Mouse (Mus musculus) macrophage (primary cell): ENCODE results near the gene Hes3. TPM values are rescaled to one million over a fixed set of nuclear protein-coding genes. Genes with fewer than 3 reads are reported as not detected.

ENCODE experiments used
- H3K27ac ChIP-seq: fragments of 350-480 bp; formaldehyde crosslinking; 2 replicates; pipeline ENCODE4 v1.9.0; 2021
- H3K36me3 ChIP-seq: fragments of 350-480 bp; formaldehyde crosslinking; 2 replicates; pipeline ENCODE4 v1.9.0; 2021; ENCODE audit errors: inconsistent target
- H3K4me3 ChIP-seq: fragments of 350-480 bp; formaldehyde crosslinking; 2 replicates; pipeline ENCODE4 v1.9.0; 2021; ENCODE audit errors: inconsistent target
- H3K79me2 ChIP-seq: fragments of 350-480 bp; formaldehyde crosslinking; 2 replicates; pipeline ENCODE4 v1.9.0; 2021; ENCODE audit errors: inconsistent target
- WGBS: methylation state at CpG from one replicate; pipeline ENCODE4 v1.1.7; 2026; ENCODE audit warnings: inconsistent platforms; ENCODE audit not compliant: missing documents; 5-methylcytosine and 5-hydroxymethylcytosine counted together
- polyA plus RNA-seq: library from polyadenylated mRNA; stranded (reverse); fragments of 250-400 nt; gene quantifications from 3 replicates; pipeline ENCODE4 v1.2.4, GENCODE M21; 2018; ENCODE audit warnings: inconsistent platforms

Gene Hes3
- polyA plus RNA-seq, 1 experiment from 2014 or later = not detected

DNA sequence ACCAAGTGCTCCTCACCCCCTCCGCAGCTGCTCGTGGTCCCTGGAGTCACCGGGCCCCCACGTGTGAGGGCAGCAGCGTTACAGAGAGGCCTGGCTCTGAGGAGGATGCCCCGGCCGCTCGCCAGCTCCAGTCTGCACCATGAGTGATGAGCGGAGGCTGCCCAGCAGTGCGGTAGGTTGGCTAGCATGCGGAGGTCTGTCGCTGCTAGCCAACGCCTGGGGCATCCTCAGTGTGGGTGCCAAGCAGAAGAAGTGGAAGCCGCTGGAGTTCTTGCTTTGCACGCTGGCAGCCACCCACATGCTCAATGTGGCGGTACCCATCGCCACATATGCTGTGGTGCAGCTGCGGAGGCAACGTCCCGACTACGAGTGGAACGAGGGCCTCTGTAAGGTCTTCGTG lies 12.5 kb downstream of the Hes3 start:
- Histone ChIP-seq H3K36me3 (no peaks in the 10 kb centered on the region), H3K27ac (no peak overlapping the region), H3K4me3 (no peak overlapping the region), H3K79me2 (no peaks in the 10 kb centered on the region)
- 89% methylated on average over 22 of the region's 23 CpGs for WGBS

GRCm38 (mm10) chr4:152277916-152278315 lies 13.5 kb downstream of the Hes3 start:
- H3K79me2 ChIP-seq = no peaks in the 10 kb centered on the region
- no peak overlapping the region for H3K4me3 ChIP-seq
- no peak overlapping the region for H3K27ac ChIP-seq
- H3K36me3 ChIP-seq = no peaks in the 10 kb centered on the region
- whole genome bisulfite sequencing = 73% methylated on average over 2 of the region's 2 CpGs

DNA sequence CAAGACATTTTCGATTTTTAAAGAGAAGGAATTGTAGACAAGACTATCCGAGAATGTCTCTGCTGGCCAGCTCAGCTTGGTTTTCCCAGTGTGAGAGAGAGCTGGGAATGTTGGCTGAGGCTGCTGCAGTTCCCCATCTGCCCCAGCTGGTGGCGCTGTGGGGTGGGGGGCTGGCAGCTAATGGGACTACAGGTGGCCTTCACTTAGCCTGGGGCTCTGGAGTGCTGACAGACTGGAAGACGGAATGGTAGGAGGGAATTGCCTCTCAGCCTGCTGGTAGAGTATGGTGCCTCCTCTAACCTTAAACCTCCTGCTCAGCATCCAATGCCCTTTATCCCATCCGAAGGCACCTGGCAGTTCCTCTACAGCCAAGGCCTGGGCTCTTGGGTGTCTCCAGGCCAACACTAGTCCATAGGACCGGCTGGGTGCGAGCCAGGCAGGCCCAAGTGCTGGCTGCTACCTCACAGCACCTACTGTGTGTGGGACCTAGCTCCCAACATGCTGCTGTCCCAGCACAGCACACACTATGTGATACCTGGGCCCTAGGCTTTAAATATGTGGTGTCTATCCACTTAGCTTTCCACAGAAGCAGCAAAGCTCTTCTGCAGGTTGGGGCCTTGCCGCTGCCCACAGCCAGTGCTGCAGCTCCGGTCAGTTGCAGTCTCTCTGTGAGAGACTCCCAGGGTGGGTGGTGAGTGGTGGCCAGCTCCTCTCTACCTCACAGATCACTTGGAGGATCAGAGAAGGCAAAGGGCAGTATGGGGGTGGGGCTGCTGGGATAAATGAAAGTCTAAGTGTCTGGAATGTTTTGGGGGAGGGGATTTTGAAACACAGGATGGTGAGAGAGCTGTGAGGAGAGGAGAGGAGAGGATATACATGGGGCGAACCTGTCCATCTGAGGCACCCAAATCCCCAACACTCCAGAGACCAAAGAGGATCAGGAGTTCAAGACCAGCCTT lies 14.8 kb downstream of the Hes3 start:
- Histone ChIP-seq H3K36me3 (no peaks in the 10 kb centered on the region), H3K4me3 (no peak overlapping the region)
- WGBS = 64% methylated on average over 9 of the region's 10 CpGs

DNA sequence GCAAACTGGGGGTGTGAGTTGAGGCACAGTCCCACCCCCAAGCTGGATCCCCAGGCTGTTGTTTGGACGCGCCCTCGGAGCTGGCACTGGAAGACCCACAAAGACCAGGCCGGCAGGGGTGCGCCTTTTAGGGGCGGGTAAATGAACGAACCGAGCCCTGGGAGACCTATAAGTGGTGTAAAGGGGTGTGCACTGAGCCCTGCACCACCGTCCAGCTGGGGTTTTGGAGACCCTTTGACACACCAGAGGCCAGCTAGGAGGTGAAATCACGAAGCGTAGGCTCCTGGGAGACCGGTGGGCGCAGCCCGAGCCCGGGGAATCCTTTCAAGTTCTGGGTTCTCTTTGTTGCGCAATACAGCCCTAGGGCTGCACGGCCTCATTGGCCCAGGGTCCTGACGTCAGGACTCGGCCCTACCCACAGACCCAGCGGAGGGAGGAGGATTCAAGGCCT lies 16.8 kb downstream of the Hes3 start:
- whole genome bisulfite sequencing = 7% methylated on average over 20 of the region's 20 CpGs
- Histone ChIP-seq H3K27ac (no peak overlapping the region), H3K4me3 (no peak overlapping the region), H3K79me2 (no peaks in the 10 kb centered on the region), H3K36me3 (no peaks in the 10 kb centered on the region)

More for the DNA sequence above, 14.8 kb downstream of the Hes3 start:
- Histone ChIP-seq H3K27ac (no peak overlapping the region), H3K79me2 (no peaks in the 10 kb centered on the region)

- 11% methylated on average over 42 of the region's 48 CpGs for WGBS
- H3K4me3 ChIP-seq = no peak within 1 kb of the TSS
- H3K27ac ChIP-seq = no peak within 1 kb of the TSS
- no peaks in the 10 kb centered on the region for H3K79me2 ChIP-seq
- no peaks in the 10 kb centered on the region for H3K36me3 ChIP-seq
Observed at GRCm38 (mm10) chr4:152273621-152274236, 17.7 kb downstream of the Hes3 start, which contains the start of gene Gpr153. Gene Gpr153 (plus strand): TSS chr4:152274232.

DNA sequence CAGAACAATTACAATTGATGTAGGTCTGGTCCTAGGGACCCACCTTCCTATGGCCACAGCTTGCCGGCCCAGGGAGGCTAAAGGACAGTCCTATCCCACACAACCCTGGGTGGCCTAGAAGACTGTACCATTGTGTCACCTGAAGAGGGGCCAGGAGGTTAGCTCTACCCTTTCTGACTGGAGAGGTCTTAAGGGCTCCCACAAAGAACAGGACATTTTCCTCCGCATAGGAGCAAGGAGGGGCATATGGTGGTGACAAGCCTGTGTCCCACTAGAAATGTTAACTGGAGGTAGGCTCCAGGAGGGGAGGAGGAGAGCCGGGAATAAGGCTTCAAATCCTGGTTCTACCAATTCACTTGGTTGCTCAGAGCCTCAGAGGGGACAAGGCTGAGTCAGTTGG lies 18.3 kb downstream of the Hes3 start:
- Histone ChIP-seq H3K4me3 (no peak overlapping the region), H3K36me3 (no peaks in the 10 kb centered on the region), H3K79me2 (no peaks in the 10 kb centered on the region), H3K27ac (no peak overlapping the region)
- 79% methylated on average over 3 of the region's 3 CpGs for WGBS

DNA sequence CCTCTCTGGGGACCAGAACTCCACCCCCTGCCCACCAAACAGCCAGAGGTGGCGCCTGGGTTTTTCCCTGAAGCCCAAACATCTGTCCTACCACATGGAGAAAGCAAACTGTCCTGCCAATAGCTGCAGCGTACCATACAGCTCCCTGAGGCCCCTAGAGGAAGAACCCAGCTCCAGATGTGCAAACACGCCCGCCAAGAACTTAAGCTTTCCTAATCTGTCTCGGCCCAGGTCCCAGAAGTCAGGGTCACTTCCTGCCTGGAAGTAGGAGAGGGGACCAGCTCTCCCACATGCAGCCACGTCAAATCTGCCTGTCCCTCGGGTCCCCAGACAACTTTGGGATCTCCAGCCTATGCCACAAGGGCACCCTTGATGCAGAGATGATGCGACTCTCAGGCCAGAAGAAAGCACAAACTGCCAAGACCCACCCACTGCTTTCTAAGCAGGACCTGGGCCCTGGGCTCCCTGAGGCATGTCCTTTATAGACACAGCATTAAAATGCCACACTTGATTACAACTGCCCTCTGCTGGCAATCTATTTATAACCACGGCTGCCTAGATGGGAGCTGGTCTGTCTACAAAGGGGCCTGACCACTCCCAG lies 18.9 kb downstream of the Hes3 start:
- 79% methylated on average over 9 of the region's 9 CpGs for WGBS
- no peak overlapping the region for H3K4me3 ChIP-seq
- H3K27ac ChIP-seq = no peak overlapping the region
- no peaks in the 10 kb centered on the region for H3K79me2 ChIP-seq
- no peaks in the 10 kb centered on the region for H3K36me3 ChIP-seq

GRCm38 (mm10) chr4:152272006-152272405 lies 19.5 kb downstream of the Hes3 start:
- 94% methylated on average over 7 of the region's 7 CpGs for WGBS
- Histone ChIP-seq H3K79me2 (no peaks in the 10 kb centered on the region), H3K36me3 (no peaks in the 10 kb centered on the region), H3K4me3 (no peak overlapping the region), H3K27ac (no peak overlapping the region)

DNA sequence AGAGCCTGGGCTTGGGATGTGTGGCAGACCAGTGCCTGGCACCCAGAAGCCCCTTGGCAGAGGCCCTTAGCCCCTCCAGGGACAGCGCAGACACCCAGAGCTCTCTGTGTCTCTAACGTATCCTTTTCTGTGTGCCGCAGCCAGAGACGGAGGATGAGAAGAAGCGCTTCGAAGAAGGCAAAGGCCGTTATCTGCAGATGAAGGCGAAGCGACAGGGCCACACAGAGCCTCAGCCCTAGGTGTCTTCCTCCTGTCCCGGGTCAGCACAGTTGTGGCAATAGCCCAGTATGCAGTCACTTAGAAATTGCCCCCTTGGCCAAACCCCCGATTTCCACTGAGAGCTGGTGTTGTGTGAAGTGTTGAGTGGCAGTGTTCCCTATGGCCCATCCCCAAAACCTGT lies 20.1 kb downstream of the Hes3 start:
- no peak overlapping the region for H3K4me3 ChIP-seq
- H3K27ac ChIP-seq = no peak overlapping the region
- no peaks in the 10 kb centered on the region for H3K79me2 ChIP-seq
- WGBS = 93% methylated on average over 11 of the region's 11 CpGs
- no peaks in the 10 kb centered on the region for H3K36me3 ChIP-seq

- H3K79me2 ChIP-seq = no peaks in the 10 kb centered on the region
- WGBS = 97% methylated on average over 9 of the region's 9 CpGs
- H3K27ac ChIP-seq = no peak overlapping the region
- no peaks in the 10 kb centered on the region for H3K36me3 ChIP-seq
- no peak overlapping the region for H3K4me3 ChIP-seq
Observed at GRCm38 (mm10) chr4:152270599-152270998, 20.9 kb downstream of the Hes3 start.

DNA sequence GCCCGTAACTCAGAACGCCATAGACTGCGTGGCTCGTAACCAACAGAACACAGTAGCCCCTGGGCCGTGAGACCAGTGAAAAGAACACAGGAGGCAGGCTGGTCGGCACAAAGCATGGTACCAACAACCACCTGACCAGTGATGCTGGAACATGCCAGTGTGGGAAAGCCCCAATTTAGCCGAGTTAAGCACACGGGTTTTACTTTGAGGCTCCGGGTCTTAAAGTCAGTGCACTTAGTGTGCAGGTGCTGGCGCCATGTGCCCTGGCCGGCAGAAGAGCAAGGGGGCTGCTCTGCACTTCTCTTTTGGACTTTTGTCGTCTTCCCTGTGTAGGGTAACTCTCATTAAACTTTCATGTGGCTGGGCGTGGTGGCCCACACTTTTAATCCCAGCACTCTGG lies 21.5 kb downstream of the Hes3 start:
- Histone ChIP-seq H3K4me3 (no peak overlapping the region), H3K36me3 (no peaks in the 10 kb centered on the region), H3K27ac (no peak overlapping the region), H3K79me2 (no peaks in the 10 kb centered on the region)
- 94% methylated on average over 13 of the region's 13 CpGs for WGBS

DNA sequence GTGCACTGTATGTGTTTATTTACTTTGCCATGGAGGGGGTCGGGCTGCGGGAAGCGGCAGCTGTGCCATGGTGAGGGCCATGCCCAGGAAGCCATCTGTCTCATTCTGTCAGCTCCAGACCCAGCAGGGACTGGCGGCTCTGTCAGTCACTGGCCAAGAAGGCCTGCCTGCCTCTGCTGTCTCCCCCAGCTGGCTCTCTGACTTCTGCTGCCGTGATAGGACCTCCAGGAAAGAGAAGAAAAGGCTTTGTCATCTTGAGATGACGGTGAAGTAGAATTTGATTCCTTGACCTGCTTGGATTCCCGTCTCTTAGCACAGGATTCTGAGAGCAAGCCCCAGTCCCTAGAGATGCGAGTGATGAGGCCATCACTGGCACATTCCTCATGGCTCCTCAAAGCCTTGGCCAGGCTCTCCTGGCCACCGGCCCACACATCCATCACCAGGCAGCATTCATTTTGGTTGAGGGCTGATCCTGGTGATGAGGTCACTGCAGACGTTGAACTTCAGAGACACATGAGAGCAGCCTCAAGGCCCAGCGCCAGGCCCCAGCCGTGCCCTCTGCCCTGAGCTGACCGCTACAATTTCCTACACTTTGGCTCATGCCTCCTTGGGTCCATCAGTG lies 23.6 kb downstream of the Hes3 start:
- no peak overlapping the region for H3K27ac ChIP-seq
- no peaks in the 10 kb centered on the region for H3K36me3 ChIP-seq
- no peaks in the 10 kb centered on the region for H3K79me2 ChIP-seq
- WGBS = 91% methylated on average over 13 of the region's 13 CpGs
- no peak overlapping the region for H3K4me3 ChIP-seq

DNA sequence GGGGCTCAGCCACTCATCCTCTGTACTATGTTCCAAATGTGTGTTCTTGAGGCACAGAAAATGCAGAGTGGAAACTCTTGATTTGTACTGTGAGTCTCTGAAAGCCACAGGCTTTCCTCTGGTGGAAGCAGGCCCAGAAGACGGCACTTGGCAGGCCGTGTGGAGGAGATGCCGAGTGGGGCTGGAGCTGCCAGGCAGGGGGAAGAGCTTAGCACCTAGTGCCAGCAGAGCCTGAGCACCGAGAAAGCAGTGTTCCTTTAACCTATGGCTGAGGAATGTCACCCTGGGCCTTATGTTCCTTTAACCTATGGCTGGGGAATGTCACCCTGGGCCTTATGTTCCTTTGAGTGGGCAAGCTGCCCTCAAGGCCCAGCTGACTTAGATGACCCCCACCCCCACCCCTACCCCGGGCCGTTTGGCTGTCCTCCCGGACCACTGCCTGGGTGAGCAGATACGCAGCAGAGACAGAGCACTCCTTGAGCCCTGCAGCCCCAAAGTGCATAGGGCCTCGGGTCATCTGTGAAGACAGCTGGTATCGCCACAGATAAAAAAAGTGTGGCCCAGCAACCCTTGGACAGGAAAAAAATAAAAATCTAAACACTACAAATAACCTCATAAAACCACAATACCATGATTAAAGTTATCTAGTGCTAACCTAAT lies 25.1 kb downstream of the Hes3 start:
- Histone ChIP-seq H3K27ac (no peak overlapping the region), H3K79me2 (no peaks in the 10 kb centered on the region), H3K36me3 (no peaks in the 10 kb centered on the region), H3K4me3 (no peak overlapping the region)
- 92% methylated on average over 10 of the region's 10 CpGs for WGBS

DNA sequence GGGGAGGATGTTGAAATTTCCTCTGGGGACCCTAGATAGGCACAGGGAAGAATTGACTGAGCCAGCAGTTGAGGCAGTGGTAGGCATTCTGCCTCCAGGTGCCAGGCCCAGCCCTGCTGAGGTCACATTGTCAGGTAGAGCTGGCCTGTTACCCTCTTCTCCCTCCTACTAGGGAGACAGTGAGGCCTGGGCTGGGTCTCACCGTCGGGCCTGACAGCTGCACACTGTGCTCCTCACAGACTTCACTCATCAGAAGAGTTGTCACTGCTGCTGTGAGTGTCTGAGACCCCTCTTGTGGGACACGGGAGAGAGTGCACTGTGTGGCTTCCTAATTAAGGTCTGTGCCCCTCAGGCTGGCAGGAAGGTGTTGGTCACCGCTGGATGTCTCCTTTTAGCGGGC lies 25.7 kb downstream of the Hes3 start:
- no peak overlapping the region for H3K27ac ChIP-seq
- H3K79me2 ChIP-seq = no peaks in the 10 kb centered on the region
- WGBS = 93% methylated on average over 5 of the region's 5 CpGs
- no peaks in the 10 kb centered on the region for H3K36me3 ChIP-seq
- no peak overlapping the region for H3K4me3 ChIP-seq
